Comparison of ENCODE assay signal across 8 mouse cellular contexts in the genomic region with DNA sequence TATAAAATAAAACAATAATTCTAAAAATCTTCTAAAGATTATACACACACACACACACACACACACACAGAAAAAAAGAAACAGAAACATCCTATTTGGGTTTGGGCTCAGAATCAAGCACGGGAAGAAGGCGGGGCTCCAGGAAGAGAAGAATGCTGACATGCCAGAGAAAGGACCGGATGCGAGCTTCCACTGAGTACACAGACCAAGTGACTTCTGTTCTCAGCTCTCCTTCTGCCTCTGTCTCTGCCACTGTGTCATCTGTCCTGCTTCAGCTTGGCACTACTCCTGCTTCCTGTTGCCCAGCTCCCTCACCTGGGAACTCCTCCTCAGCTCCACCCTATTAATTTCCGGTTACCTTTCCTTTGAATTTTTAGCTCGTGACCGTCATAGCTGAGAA. TPM values are rescaled to one million over a fixed set of nuclear protein-coding genes. Genes with fewer than 3 reads are reported as not detected.
A peak's percentile ranks its signal among the peaks of the same experiment; 100 is the strongest.
DNase-seq lines count a peak whose midpoint lies in the region; ATAC-seq and TF ChIP-seq lines count a peak whose summit lies in the region.
"Had no signal": no experiment of that assay in that cellular context is flagged by ENCODE, and none has a peak within 500 bp of the region (broad histone marks: within the 10 kb centered on the region; RNA-seq: fewer than 3 reads in every experiment).

No protein-coding gene starts in this region.

- no peak for TF ChIP-seq EP300 in heart, adult 2 months (IDR thresholded peaks at IDR 0.05; ENCODE audit: insufficient read depth, low read depth, low read length)

- peaks cover 27% of the 10 kb centered on the region for H3K4me1 ChIP-seq in heart, adult 2 months (ENCODE audit: control insufficient read depth, insufficient read depth, low read length)
- peaks cover 6% of the 10 kb centered on the region for H3K4me1 ChIP-seq in intestine, embryonic 15.5 days (replicated peaks)
- H3K4me1 ChIP-seq in lung, embryonic 15.5 days, result peaks cover 32% of the 10 kb centered on the region

- H3K27ac ChIP-seq in heart, adult 2 months, result peak overlapping the region; percentile 79
- H3K27ac ChIP-seq in intestine, embryonic 15.5 days, result peak overlapping the region; percentile 75
- peak overlapping the region; percentile 83 for H3K27ac ChIP-seq in lung, embryonic 15.5 days

- peak; percentile 69 for ATAC-seq in intestine, embryonic 15.5 days
- ATAC-seq in lung, embryonic 15.5 days (ENCODE audit: borderline replicate concordance, extremely low read depth, low FRiP score, low TSS enrichment), result peak; percentile 78; the same call in 1 of the 2 replicates

- intact Hi-C loops in heart, adult 2 months (cut with DNase I), result no loop called here

- 0 out of 2 replicates have a peak, but pooled peaks have one; percentile 40 for TF ChIP-seq POLR2A in heart, adult 2 months (IDR thresholded peaks at IDR 0.05; ENCODE audit: insufficient read depth, low read depth, low read length)

- peak overlapping the region; percentile 36; the same call in 1 of the 2 replicates for H3K9ac ChIP-seq in heart, adult 2 months (ENCODE audit: low read depth, low read length)
- no peak overlapping the region for H3K9ac ChIP-seq in intestine, embryonic 15.5 days
- H3K9ac ChIP-seq in lung, embryonic 15.5 days, result no peak overlapping the region

- peak; percentile 40 to 55 for DNase-seq in spleen, postnatal 36 days (ENCODE audit: low spot score in 2 of 2)
- no peak for DNase-seq in spleen, adult 12 weeks (ENCODE audit: low spot score)
- DNase-seq in heart, adult 2 months, result peak; percentile 65 to 78
- DNase-seq in Muller cell, postnatal 12 days (ENCODE audit: inconsistent ontology term), result no peak
- no peak for DNase-seq in cerebellum, postnatal 10 days

- WGBS in heart, adult 2 months, result 28% methylated on average over 7 of the region's 7 CpGs
- WGBS in intestine, embryonic 15.5 days, result 30% methylated on average over 7 of the region's 7 CpGs
- WGBS in lung, embryonic 15.5 days, result 10% methylated on average over 7 of the region's 7 CpGs

- H3K36me3 ChIP-seq in heart, adult 2 months (ENCODE audit: control insufficient read depth, insufficient read depth, low read length), result no peaks in the 10 kb centered on the region
- H3K36me3 ChIP-seq in intestine, embryonic 15.5 days, result no peaks in the 10 kb centered on the region
- H3K36me3 ChIP-seq in lung, embryonic 15.5 days, result no peaks in the 10 kb centered on the region

- H3K79me2 ChIP-seq in heart, adult 2 months (replicated peaks; ENCODE audit: control insufficient read depth, insufficient read depth, low read length), result no peaks in the 10 kb centered on the region; the same call in 1 of the 2 replicates

- no peak for TF ChIP-seq CTCF in heart, adult 2 months (IDR thresholded peaks at IDR 0.05)

- peak overlapping the region; percentile 30; the same call in 1 of the 2 replicates for H3K4me2 ChIP-seq in intestine, embryonic 15.5 days (replicated peaks)
- H3K4me2 ChIP-seq in lung, embryonic 15.5 days, result peak overlapping the region; percentile 39

- no peaks in the 10 kb centered on the region for H3K9me3 ChIP-seq in intestine, embryonic 15.5 days
- H3K9me3 ChIP-seq in lung, embryonic 15.5 days, result no peaks in the 10 kb centered on the region

- H3K4me3 ChIP-seq in heart, adult 2 months, result peak overlapping the region; percentile 28; the same call in 1 of the 2 replicates
- H3K4me3 ChIP-seq in intestine, embryonic 15.5 days (replicated peaks), result no peak overlapping the region
- H3K4me3 ChIP-seq in lung, embryonic 15.5 days, result no peak overlapping the region

- H3K27me3 ChIP-seq in heart, adult 2 months (ENCODE audit: control insufficient read depth, insufficient read depth, low read length), result no peaks in the 10 kb centered on the region
- H3K27me3 ChIP-seq in intestine, embryonic 15.5 days (replicated peaks), result no peaks in the 10 kb centered on the region
- no peaks in the 10 kb centered on the region for H3K27me3 ChIP-seq in lung, embryonic 15.5 days

RNA-seq across cellular contexts. Expression of gene Stxbp1, which starts 12.5 kb away (rescaled TPM):
- 10 to 100 TPM in 1 of 2 experiments, 1 to 10 TPM in 1; 9.8 to 11.4 TPM for total RNA-seq in heart, adult 2 months (2021)
- 14.4 and 15.6 TPM in 2 replicates for polyA plus RNA-seq in heart, adult 2 months (2012; rRNA removed)
- polyA plus RNA-seq in intestine, embryonic 15.5 days (2015; fragmentation: Nextera tagmentation; extraction: Ambion mirVana), result 21.2 and 22.1 TPM in 2 replicates
- 21.0 and 22.3 TPM in 2 replicates for polyA plus RNA-seq in lung, embryonic 15.5 days (2015; fragmentation: Nextera tagmentation; extraction: Ambion mirVana)

RNA-seq across cellular contexts. Expression of gene Fam129b, which starts 41.4 kb away (rescaled TPM):
- total RNA-seq in heart, adult 2 months (2021), result 10 to 100 TPM; 19.5 to 20.0 TPM
- 21.0 and 21.5 TPM in 2 replicates for polyA plus RNA-seq in heart, adult 2 months (2012; rRNA removed)
- polyA plus RNA-seq in intestine, embryonic 15.5 days (2015; fragmentation: Nextera tagmentation; extraction: Ambion mirVana), result 40.4 and 42.2 TPM in 2 replicates
- 114 and 117 TPM in 2 replicates for polyA plus RNA-seq in lung, embryonic 15.5 days (2015; fragmentation: Nextera tagmentation; extraction: Ambion mirVana)

RNA-seq across cellular contexts. Expression of gene Cfap157, which starts 50.3 kb away (rescaled TPM):
- total RNA-seq in heart, adult 2 months (2021), result not detected
- polyA plus RNA-seq in heart, adult 2 months (2012; rRNA removed), result 0.12 TPM in 1 of 2 replicates, not detected in the other
- 0.26 and 0.61 TPM in 2 replicates for polyA plus RNA-seq in intestine, embryonic 15.5 days (2015; fragmentation: Nextera tagmentation; extraction: Ambion mirVana)
- polyA plus RNA-seq in lung, embryonic 15.5 days (2015; fragmentation: Nextera tagmentation; extraction: Ambion mirVana), result 1.1 and 1.3 TPM in 2 replicates
- total RNA-seq: neutrophil, adult 5-6 weeks had no signal

RNA-seq across cellular contexts. Expression of gene Ptrh1, which starts 58.9 kb away (rescaled TPM):
- 1 to 10 TPM; 2.4 to 4.2 TPM for total RNA-seq in heart, adult 2 months (2021)
- polyA plus RNA-seq in heart, adult 2 months (2012; rRNA removed), result 2.2 and 3.3 TPM in 2 replicates
- 5.5 and 6.4 TPM in 2 replicates for polyA plus RNA-seq in intestine, embryonic 15.5 days (2015; fragmentation: Nextera tagmentation; extraction: Ambion mirVana)
- 4.9 and 5.4 TPM in 2 replicates for polyA plus RNA-seq in lung, embryonic 15.5 days (2015; fragmentation: Nextera tagmentation; extraction: Ambion mirVana)
- total RNA-seq: neutrophil, adult 5-6 weeks had no signal

RNA-seq across cellular contexts. Expression of gene Ttc16, which starts 59.1 kb away (rescaled TPM):
- under 1 TPM; 0.10 to 0.11 TPM for total RNA-seq in heart, adult 2 months (2021)
- polyA plus RNA-seq in heart, adult 2 months (2012; rRNA removed), result 0.61 and 0.98 TPM in 2 replicates
- polyA plus RNA-seq in intestine, embryonic 15.5 days (2015; fragmentation: Nextera tagmentation; extraction: Ambion mirVana), result 0.18 and 0.29 TPM in 2 replicates
- polyA plus RNA-seq in lung, embryonic 15.5 days (2015; fragmentation: Nextera tagmentation; extraction: Ambion mirVana), result 0.43 and 0.69 TPM in 2 replicates

Comparison
In these comparisons a context has a peak if more than half of its experiments do, and no peak if none do; other contexts are left out.
1. DNase-seq: peak in spleen, postnatal 36 days (2 of 2) and heart, adult 2 months (2 of 2); none in spleen, adult 12 weeks (single experiment), Muller cell, postnatal 12 days (single experiment) and cerebellum, postnatal 10 days (0 of 2).
2. Peak in every context shown above with its lines, with median percentiles within 50 percentile points of each other: H3K27ac ChIP-seq.